Mouse (Mus musculus) cerebellum, postnatal 10 days (tissue): ENCODE data around the gene Gm11037.
"Not testable (repeated sequence)": the region's sequence is repeated elsewhere in the genome, so short reads cannot be mapped to it uniquely, and the experiment has no call there.

ENCODE experiments used
- DNase-seq, 2 experiments: peaks; one replicate each; pipeline ENCODE4 v3.0.0; 2021; ENCODE audit warnings: mixed read lengths in 2 of 2

Gene Gm11037

DNA sequence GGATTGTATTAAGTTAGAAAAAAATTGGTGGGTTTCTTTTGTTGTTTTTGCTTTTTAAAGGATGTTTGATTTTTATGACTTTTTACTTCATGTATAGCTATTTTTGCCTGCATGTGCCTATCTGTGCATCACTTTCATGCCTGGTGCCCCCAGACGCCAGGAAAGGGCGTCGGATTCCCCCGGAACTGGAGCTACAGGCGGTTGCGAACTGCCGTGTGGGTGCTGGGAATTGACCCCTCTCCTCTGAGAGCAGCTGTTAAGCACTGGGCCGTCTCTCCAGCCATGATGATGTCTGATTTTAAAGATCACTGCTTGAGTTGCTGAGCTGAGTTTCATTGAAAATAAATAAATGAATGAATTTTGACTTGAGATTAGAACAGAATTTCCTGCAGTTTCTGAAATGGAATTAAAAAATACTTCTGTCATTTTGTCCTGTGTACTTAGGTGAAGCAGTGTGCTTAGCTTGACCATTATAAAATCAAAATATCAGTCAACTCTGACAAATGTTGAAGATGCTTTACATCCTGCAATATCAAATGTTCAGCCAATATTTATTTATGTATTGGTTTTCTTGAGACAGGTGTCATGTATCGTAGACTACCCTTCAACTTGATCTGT, at the start of gene Gm11037:
Gene Gm11037 (plus strand): TSS at position 568 of the 618 bp plus-strand sequence.
- DNase-seq = no peak

DNA sequence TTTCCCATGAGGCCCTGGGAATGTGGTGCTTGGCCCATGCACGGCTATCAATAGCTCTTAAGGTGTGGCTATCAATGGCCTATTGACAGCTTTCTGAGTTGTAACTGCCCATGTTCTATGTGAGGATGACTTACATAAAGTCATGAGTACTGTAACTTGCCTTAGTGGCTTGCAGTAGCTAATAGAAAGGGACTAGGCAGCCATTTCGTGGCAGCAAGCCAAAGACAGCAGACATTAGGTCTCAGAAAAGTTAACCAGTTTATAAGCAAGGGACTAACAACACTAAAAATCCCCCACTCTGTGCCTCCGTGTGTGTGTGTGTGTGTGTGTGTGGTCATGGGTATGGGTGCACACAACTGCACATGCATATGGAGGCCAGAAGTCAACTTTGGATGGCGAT, 49.1 kb upstream of the Gm11037 start:
- no peak for DNase-seq

- no peak for DNase-seq
Measured at GRCm38 (mm10) chr2:131086667-131087390, 46.5 kb upstream of the Gm11037 start, which contains the start of gene Siglec1. Gene Siglec1, minus strand, starts transcription at chr2:131086765.

GRCm38 (mm10) chr2:131088581-131088980, 44.7 kb upstream of the Gm11037 start:
- no peak for DNase-seq

- no peak for DNase-seq
Measured at GRCm38 (mm10) chr2:131089634-131090033, 43.7 kb upstream of the Gm11037 start.

GRCm38 (mm10) chr2:131090852-131091251, 42.4 kb upstream of the Gm11037 start:
- DNase-seq = no peak

DNA sequence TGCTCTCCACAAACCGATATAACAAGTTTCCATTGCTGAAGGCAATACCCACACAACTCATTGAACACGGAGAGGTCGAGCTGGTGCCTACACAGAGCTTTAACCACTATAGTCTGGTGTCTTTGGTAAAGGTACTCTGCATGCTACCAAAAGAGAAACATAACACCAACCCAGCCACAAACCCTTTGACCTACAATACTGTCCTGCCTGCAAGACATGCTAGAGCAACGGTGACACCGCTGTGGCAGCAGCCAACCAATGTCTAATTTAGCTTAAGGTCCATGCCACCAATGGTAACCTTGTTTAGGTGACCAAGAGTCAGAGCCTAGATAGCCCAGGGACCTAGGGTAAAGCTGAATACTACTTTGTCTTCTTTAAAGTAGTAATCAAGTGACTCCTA, 39.7 kb upstream of the Gm11037 start:
- no peak for DNase-seq

GRCm38 (mm10) chr2:131094823-131095222, 38.5 kb upstream of the Gm11037 start:
- DNase-seq = peak; percentile 84 to 85

DNA sequence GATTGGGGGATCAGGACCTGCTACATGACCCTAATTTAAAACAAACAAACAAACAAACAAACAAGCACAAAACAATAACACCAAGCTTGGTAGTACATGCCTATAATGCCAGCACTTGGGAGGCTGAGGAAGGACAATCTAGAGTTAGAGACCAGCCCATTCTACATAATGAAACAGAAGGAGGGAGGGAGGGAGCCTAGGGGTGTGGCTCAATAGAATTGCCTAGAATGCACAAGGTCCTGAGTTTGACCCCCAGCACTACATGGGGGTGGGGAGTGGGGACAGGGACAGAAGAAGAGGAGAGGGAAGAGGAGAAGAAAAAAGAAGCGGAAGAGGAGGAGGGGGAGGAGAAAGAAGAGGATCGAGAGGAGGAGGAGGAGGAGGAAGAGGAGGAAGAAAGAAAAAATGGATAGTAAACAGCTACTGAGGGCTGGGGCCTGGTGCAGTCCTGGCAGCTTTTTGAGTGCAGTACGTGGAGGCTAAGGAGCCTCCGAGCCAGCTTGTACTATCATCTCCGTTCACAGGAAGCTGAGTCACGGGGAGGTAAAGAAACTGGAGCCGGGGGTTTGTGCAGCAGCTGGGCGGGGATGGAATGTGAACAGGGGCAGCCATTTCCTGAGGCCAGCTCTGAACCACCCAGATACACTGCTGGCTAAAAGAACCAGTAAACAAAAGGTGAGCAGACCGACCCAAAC, 37.0 kb upstream of the Gm11037 start:
- DNase-seq = no peak

DNA sequence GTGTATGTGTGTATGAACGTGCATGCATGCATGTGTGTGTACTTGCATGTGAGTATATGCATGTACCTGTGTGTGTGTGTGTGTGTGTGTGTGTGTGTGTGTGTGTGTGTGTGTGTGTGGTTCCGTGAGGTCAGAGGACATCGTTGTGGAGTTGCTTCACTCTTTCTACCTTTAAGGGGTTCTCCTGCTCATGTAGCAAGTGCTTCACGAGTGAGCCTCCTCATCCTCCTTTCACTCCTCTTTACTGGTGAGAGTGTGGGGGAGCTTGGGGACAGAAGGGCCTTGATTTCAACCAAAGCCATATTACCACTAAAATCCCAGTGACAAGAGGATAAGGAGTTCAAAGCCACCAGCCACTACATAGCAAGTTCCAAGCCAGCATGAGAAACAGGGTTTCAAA, 36.2 kb upstream of the Gm11037 start:
- no peak for DNase-seq

- no peak for DNase-seq
Measured at GRCm38 (mm10) chr2:131101530-131101929, 31.8 kb upstream of the Gm11037 start.

DNA sequence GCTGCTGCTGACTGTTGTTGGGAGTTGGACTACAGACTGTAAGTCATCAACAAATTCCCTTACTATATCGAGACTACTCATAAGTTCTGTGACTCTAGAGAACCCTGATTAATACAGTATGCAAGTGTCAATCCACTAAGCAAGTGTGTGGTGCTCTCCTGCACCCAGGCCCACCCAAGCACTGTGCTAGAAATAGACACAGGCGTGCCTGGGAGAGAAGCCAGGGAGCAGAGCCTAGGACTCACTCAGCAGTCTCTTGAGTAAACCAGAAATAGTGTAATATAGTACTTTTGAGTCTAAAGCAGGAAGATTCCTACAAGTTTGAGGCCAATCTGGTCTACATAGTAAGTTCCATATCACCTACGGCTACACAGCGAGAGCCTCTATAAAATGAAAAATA, 29.3 kb upstream of the Gm11037 start:
- DNase-seq = no peak

- DNase-seq = not testable (repeated sequence)
Measured at GRCm38 (mm10) chr2:131105061-131105460, 28.2 kb upstream of the Gm11037 start.

GRCm38 (mm10) chr2:131105989-131106388, 27.3 kb upstream of the Gm11037 start:
- no peak for DNase-seq

- no peak for DNase-seq
Measured at GRCm38 (mm10) chr2:131118968-131119574, 14.2 kb upstream of the Gm11037 start.

GRCm38 (mm10) chr2:131124166-131124565, 9.1 kb upstream of the Gm11037 start:
- no peak for DNase-seq

DNA sequence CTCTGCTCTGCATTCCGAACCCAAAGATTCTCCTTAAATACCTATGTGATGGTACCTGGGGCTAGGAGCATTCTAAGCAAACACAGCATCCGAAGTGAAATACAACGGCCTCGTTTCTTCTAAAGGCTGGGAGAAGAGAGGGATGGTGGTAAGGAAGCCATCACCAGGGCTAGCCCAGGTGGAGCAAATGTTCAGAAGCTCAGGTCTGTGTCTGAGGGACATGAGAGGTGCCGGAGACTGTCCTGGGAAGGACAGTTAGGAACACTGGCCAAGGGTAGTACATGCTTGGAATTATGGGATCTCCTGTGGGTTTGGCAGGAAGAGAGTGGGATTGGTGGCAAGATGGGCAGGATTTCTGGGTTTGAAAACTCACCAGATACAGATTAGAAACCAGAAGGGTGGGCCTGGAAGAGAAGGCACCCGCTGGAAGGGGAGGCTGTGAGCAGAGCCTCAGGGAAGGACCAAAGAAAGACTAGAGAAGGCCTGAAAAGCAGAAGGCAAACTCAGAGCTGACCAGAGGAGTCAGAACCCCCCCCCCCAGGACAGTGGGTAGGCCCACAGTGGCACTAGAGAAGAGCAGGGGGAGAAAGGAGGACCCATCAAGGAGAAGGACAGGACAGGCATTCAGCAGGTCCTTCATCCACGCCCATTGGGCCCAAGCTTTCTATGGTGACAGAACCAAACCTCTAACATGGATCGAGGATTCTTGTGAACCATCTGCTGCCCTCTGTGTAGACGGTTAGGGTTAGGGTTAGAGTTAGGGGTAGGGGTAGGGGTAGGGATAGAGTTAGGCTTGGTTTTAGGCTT, 7.9 kb upstream of the Gm11037 start:
- DNase-seq = no peak

- no peak for DNase-seq
Measured at GRCm38 (mm10) chr2:131125964-131126815, 7.1 kb upstream of the Gm11037 start.

- no peak for DNase-seq
Measured at GRCm38 (mm10) chr2:131127161-131127730, 6.1 kb upstream of the Gm11037 start, which contains the start of gene Hspa12b. Gene Hspa12b, plus strand, starts transcription at chr2:131127280.

DNA sequence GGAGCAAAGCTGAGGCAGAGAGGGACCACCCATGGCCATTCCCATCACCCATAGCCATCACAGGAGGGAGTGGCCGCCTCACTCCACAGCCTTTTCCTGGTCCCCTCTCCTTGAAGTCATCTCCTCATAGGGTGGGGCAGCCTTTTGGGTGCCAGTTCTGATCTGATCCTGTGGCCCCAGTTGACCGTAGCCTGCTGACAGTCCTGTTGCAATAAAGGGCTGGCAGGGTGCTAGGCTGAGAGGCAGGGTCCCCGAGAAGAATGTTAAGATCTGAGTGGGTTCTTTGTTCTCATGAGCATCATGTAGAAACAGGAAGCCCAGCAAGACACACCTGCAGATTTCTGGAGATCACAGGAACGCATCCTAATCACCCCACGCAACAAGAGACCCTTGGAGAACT, 5.1 kb upstream of the Gm11037 start:
- DNase-seq = no peak

- DNase-seq = no peak
Measured at GRCm38 (mm10) chr2:131128636-131129157, 4.6 kb upstream of the Gm11037 start.
